Mouse (Mus musculus) thymus, adult 2 months (tissue): ENCODE results near the gene Nr1h5. TPM values are rescaled to one million over a fixed set of nuclear protein-coding genes. Genes with fewer than 3 reads are reported as not detected.

Source experiments
- DNase-seq: peaks from one replicate; pipeline ENCODE4 v3.0.0; 2021
- H3K27ac ChIP-seq: fragments of 200-500 bp; 2 replicates; pipeline ENCODE4 v1.5.1; 2012; ENCODE audit warnings: low read length, control low read depth; ENCODE audit not compliant: control insufficient read depth, insufficient read depth
- H3K27me3 ChIP-seq: fragments of 200-500 bp; 2 replicates; pipeline ENCODE4 v1.6.1; 2012; ENCODE audit warnings: mild to moderate bottlenecking, low read length, moderate library complexity, mixed read lengths; ENCODE audit not compliant: control insufficient read depth, insufficient read depth
- H3K36me3 ChIP-seq: fragments of 200-500 bp; 2 replicates; pipeline ENCODE4 v1.6.1; 2012; ENCODE audit warnings: mild to moderate bottlenecking, low read length, moderate library complexity; ENCODE audit not compliant: control insufficient read depth, insufficient read depth
- H3K4me1 ChIP-seq: fragments of 200-500 bp; replicated peaks from 2 replicates; pipeline ENCODE4 v1.6.1; 2012; ENCODE audit warnings: low read length; ENCODE audit not compliant: control insufficient read depth, insufficient read depth
- H3K4me3 ChIP-seq: fragments of 200-500 bp; 2 replicates; pipeline ENCODE4 v1.5.1; 2012; ENCODE audit warnings: mild to moderate bottlenecking, low read length, control low read depth, moderate library complexity; ENCODE audit not compliant: control insufficient read depth, insufficient read depth
- CTCF ChIP-seq: fragments of 200-500 bp; IDR thresholded peaks from 2 replicates; pipeline ENCODE4 v1.5.1; 2012; ENCODE audit warnings: mild to moderate bottlenecking, control low read depth, low read length, moderate library complexity, borderline replicate concordance; ENCODE audit not compliant: control insufficient read depth, poor library complexity, insufficient read depth; ENCODE audit errors: extremely low read depth
- POLR2A ChIP-seq: fragments of 200-500 bp; IDR thresholded peaks from 2 replicates; pipeline ENCODE4 v1.6.1; 2012; ENCODE audit warnings: mild to moderate bottlenecking, low read length, control low read depth, moderate library complexity; ENCODE audit not compliant: control insufficient read depth, poor library complexity, insufficient read depth; ENCODE audit errors: extremely low read depth
- WGBS: fragments of 180-500 bp; shearing (Covaris S2); methylation state at CpG from one replicate; pipeline ENCODE4 v1.1.7; 2018; 5-methylcytosine and 5-hydroxymethylcytosine counted together
- polyA plus RNA-seq: library from polyadenylated mRNA; depleted of rRNA; stranded (reverse); fragments of >200 nt; gene quantifications from 2 replicates; pipeline ENCODE4 v1.2.3, GENCODE M21; 2012; rRNA removed

Gene Nr1h5
- polyA plus RNA-seq, 1 experiment, result 0.04 TPM

GRCm38 (mm10) chr3:102899136-102899535 is 64.8 kb downstream of the Nr1h5 start:
- no peak overlapping the region for H3K27ac ChIP-seq
- 100% methylated on average over 1 of the region's 1 CpGs for WGBS
- no peaks in the 10 kb centered on the region for H3K36me3 ChIP-seq
- no peak for DNase-seq
- no peak overlapping the region for H3K4me3 ChIP-seq
- TF ChIP-seq POLR2A (no peak), CTCF (no peak)
- H3K4me1 ChIP-seq, result no peaks in the 10 kb centered on the region
- no peaks in the 10 kb centered on the region for H3K27me3 ChIP-seq

Other genes starting within 250 kb of the Nr1h5 start
- 6.1 and 7.5 TPM in 2 replicates for gene Tspan2, start 229.6 kb downstream of the Nr1h5 start, polyA plus RNA-seq
- gene Tshb, start 181.4 kb downstream of the Nr1h5 start, polyA plus RNA-seq, result not detected in 2 replicates
- gene Sycp1, start 28.0 kb downstream of the Nr1h5 start, polyA plus RNA-seq, result not detected in 2 replicates
- gene Sike1, start 31.6 kb upstream of the Nr1h5 start, polyA plus RNA-seq, result 32.6 and 34.6 TPM in 2 replicates
- gene Csde1, start 56.3 kb upstream of the Nr1h5 start, polyA plus RNA-seq, result 29.6 and 35.0 TPM in 2 replicates
- 41.0 and 43.4 TPM in 2 replicates for gene Nras, start 94.2 kb upstream of the Nr1h5 start, polyA plus RNA-seq
- gene Ampd1, start 109.9 kb upstream of the Nr1h5 start, polyA plus RNA-seq, result 10.3 and 13.8 TPM in 2 replicates
- 1.5 and 2.2 TPM in 2 replicates for gene Dennd2c, start 138.5 kb upstream of the Nr1h5 start, polyA plus RNA-seq
- 38.5 and 39.0 TPM in 2 replicates for gene Bcas2, start 207.5 kb upstream of the Nr1h5 start, polyA plus RNA-seq